Mouse (Mus musculus): ENCODE data around the gene Atp8a1. TPM values are rescaled to one million over a fixed set of nuclear protein-coding genes. Genes with fewer than 3 reads are reported as not detected.

Atp8a1 gene
- polyA plus RNA-seq, 1 experiment = 0.68 TPM

GRCm38 (mm10) chr5:67726810-67727209 is 120.4 kb downstream of the Atp8a1 start:
- Histone ChIP-seq H3K4me3 (replicated peaks) (no peak overlapping the region), H3K36me3 (ENCODE audit: control insufficient read depth) (peaks cover 97% of the 10 kb centered on the region), H3K27me3 (ENCODE audit: control insufficient read depth) (no peaks in the 10 kb centered on the region), H3K4me1 (ENCODE audit: control insufficient read depth) (no peaks in the 10 kb centered on the region), H3K9me3 (ENCODE audit: control insufficient read depth, low read length) (no peaks in the 10 kb centered on the region)
- TF ChIP-seq GATA1 (IDR thresholded peaks at IDR 0.05; ENCODE audit: low read length) (no peak), TAL1 (IDR thresholded peaks at IDR 0.05; ENCODE audit: low read length) (no peak)

- H3K27me3 ChIP-seq (ENCODE audit: control insufficient read depth) = no peaks in the 10 kb centered on the region
- H3K4me3 ChIP-seq (replicated peaks) = no peak overlapping the region
- TF ChIP-seq GATA1 (IDR thresholded peaks at IDR 0.05; ENCODE audit: low read length) (no peak), TAL1 (IDR thresholded peaks at IDR 0.05; ENCODE audit: low read length) (no peak)
- H3K9me3 ChIP-seq (ENCODE audit: control insufficient read depth, low read length) = no peaks in the 10 kb centered on the region
- H3K4me1 ChIP-seq (ENCODE audit: control insufficient read depth) = no peaks in the 10 kb centered on the region
- peaks cover 96% of the 10 kb centered on the region for H3K36me3 ChIP-seq (ENCODE audit: control insufficient read depth)
Measured at GRCm38 (mm10) chr5:67701641-67702040, 145.6 kb downstream of the Atp8a1 start.

DNA sequence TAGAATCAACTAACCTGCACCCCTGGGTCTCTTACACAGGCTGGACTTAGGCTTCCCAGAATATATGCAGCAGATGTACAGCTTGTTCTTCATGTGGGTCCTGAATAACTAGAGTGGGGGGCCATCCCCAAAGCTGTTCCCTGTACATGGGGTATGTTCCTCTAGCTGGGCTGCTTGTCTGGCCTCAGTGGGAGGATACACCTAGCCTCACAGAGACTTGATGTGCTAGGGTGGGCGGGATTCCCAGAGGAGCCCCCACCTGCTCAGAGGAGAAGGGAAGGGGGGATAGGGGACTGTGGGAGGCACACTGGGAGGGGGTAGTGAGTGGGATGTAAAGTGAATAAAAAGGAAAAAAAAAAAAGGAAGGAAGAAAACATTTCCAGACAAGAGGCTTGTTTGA is 147.8 kb downstream of the Atp8a1 start:
- TF ChIP-seq GATA1 (IDR thresholded peaks at IDR 0.05; ENCODE audit: low read length) (no peak), TAL1 (IDR thresholded peaks at IDR 0.05; ENCODE audit: low read length) (no peak)
- Histone ChIP-seq H3K9me3 (ENCODE audit: control insufficient read depth, low read length) (no peaks in the 10 kb centered on the region), H3K4me1 (ENCODE audit: control insufficient read depth) (no peaks in the 10 kb centered on the region), H3K27me3 (ENCODE audit: control insufficient read depth) (no peaks in the 10 kb centered on the region), H3K4me3 (replicated peaks) (no peak overlapping the region), H3K36me3 (ENCODE audit: control insufficient read depth) (peaks cover 98% of the 10 kb centered on the region)

GRCm38 (mm10) chr5:67698176-67698575 is 149.1 kb downstream of the Atp8a1 start:
- no peak for TF ChIP-seq GATA1 (IDR thresholded peaks at IDR 0.05; ENCODE audit: low read length)
- TF ChIP-seq TAL1 (IDR thresholded peaks at IDR 0.05; ENCODE audit: low read length) = no peak
- peaks cover 96% of the 10 kb centered on the region for H3K36me3 ChIP-seq (ENCODE audit: control insufficient read depth)
- H3K4me3 ChIP-seq (replicated peaks) = no peak overlapping the region
- no peaks in the 10 kb centered on the region for H3K9me3 ChIP-seq (ENCODE audit: control insufficient read depth, low read length)
- no peaks in the 10 kb centered on the region for H3K4me1 ChIP-seq (ENCODE audit: control insufficient read depth)
- no peaks in the 10 kb centered on the region for H3K27me3 ChIP-seq (ENCODE audit: control insufficient read depth)

DNA sequence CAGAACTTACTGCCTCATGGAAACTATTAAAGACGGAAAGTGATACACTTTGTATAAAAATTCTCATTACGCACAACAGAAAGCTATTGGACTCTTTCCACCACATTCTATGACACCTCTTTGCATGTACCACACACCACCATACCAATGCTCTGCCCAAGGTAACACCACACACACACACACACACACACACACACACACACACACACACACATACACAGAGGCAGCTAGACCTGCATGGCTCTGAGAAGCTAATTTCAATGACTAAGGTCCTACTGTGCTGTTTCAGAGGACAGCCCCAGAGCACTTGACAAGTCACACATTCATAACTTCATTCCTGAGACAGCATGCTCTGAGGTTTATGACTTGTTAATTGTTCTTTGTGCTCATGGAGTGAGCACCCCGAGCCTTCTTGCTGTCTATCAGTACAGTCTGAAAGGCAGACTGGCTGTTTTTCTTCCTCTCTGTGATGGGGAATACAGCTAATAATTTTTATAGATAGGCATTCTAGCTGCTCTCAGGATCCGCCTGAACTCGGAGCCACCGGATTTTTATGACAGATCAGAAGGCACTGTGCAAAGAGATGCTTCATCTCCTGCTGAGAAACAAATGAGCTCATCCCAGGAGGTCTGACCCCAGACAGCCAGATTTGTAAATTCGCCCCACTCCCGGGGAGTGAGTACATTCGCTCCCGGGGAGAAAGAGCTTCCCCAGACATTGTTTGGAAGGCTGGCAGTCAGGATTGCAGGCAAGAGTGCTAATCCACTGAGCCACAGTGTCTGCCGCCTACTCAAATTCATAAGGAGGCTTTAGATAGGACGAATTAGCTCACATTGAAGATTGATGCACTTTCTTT is 150.3 kb downstream of the Atp8a1 start:
- Histone ChIP-seq H3K36me3 (ENCODE audit: control insufficient read depth) (peaks cover 97% of the 10 kb centered on the region), H3K27me3 (ENCODE audit: control insufficient read depth) (no peaks in the 10 kb centered on the region), H3K4me1 (ENCODE audit: control insufficient read depth) (no peaks in the 10 kb centered on the region), H3K4me3 (replicated peaks) (no peak overlapping the region), H3K9me3 (ENCODE audit: control insufficient read depth, low read length) (no peaks in the 10 kb centered on the region)
- no peak for TF ChIP-seq GATA1 (IDR thresholded peaks at IDR 0.05; ENCODE audit: low read length)
- TF ChIP-seq TAL1 (IDR thresholded peaks at IDR 0.05; ENCODE audit: low read length) = no peak

- Histone ChIP-seq H3K9me3 (ENCODE audit: control insufficient read depth, low read length) (no peaks in the 10 kb centered on the region), H3K27me3 (ENCODE audit: control insufficient read depth) (no peaks in the 10 kb centered on the region), H3K4me3 (replicated peaks) (no peak overlapping the region), H3K36me3 (ENCODE audit: control insufficient read depth) (peaks cover 93% of the 10 kb centered on the region), H3K4me1 (ENCODE audit: control insufficient read depth) (no peaks in the 10 kb centered on the region)
- no peak for TF ChIP-seq GATA1 (IDR thresholded peaks at IDR 0.05; ENCODE audit: low read length)
- no peak for TF ChIP-seq TAL1 (IDR thresholded peaks at IDR 0.05; ENCODE audit: low read length)
Measured at GRCm38 (mm10) chr5:67695055-67695710, 152.1 kb downstream of the Atp8a1 start.

- TF ChIP-seq GATA1 (IDR thresholded peaks at IDR 0.05; ENCODE audit: low read length) = no peak
- TF ChIP-seq TAL1 (IDR thresholded peaks at IDR 0.05; ENCODE audit: low read length) = no peak
- no peak overlapping the region for H3K4me3 ChIP-seq (replicated peaks)
- no peaks in the 10 kb centered on the region for H3K27me3 ChIP-seq (ENCODE audit: control insufficient read depth)
- no peaks in the 10 kb centered on the region for H3K4me1 ChIP-seq (ENCODE audit: control insufficient read depth)
- no peaks in the 10 kb centered on the region for H3K9me3 ChIP-seq (ENCODE audit: control insufficient read depth, low read length)
- H3K36me3 ChIP-seq (ENCODE audit: control insufficient read depth) = peaks cover 92% of the 10 kb centered on the region
Measured at GRCm38 (mm10) chr5:67690336-67690735, 156.9 kb downstream of the Atp8a1 start.

DNA sequence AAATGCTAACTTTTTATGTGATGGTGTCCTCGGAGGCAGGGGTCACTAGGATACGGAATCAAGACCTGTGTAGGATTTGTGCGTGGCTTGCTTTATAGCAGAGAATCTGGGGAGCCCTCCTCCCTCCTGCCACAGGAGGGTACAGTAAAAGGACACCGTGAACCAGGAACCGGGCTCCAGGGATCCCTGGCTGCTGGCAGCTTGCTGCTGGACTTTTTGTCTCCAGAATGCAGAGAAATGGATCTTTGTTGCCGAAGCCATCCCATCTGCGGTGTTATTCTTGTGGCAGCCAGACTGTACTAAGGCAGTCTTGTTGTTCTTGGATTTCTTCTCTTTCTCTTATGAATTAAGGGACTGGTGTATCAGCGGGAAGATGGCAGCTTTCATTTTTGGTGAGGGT is 159.2 kb downstream of the Atp8a1 start:
- Histone ChIP-seq H3K4me3 (replicated peaks) (no peak overlapping the region), H3K9me3 (ENCODE audit: control insufficient read depth, low read length) (no peaks in the 10 kb centered on the region), H3K27me3 (ENCODE audit: control insufficient read depth) (no peaks in the 10 kb centered on the region), H3K36me3 (ENCODE audit: control insufficient read depth) (peaks cover 92% of the 10 kb centered on the region), H3K4me1 (ENCODE audit: control insufficient read depth) (no peaks in the 10 kb centered on the region)
- TF ChIP-seq TAL1 (IDR thresholded peaks at IDR 0.05; ENCODE audit: low read length) (no peak), GATA1 (IDR thresholded peaks at IDR 0.05; ENCODE audit: low read length) (no peak)

DNA sequence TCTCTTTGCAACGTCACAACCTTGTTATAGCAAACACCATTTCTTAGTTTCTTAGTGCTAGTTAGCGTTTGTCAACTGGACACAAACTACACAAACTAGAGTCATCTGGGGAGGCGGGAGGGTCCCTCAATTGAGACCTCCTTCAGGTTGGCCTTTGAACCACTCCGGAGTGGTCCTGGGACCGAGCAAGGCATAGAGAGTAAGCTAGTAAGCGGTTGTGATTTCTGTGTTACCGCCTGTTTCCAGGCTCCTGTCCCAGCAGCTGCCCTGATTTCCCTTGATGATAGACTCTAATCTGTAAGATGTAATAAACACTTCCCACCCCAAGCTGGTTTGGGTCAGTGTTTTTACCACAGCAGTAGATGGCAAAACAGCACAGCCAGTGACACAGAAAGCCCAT is 161.3 kb downstream of the Atp8a1 start:
- H3K4me3 ChIP-seq (replicated peaks) = no peak overlapping the region
- H3K36me3 ChIP-seq (ENCODE audit: control insufficient read depth) = peaks cover 92% of the 10 kb centered on the region
- H3K4me1 ChIP-seq (ENCODE audit: control insufficient read depth) = no peaks in the 10 kb centered on the region
- H3K9me3 ChIP-seq (ENCODE audit: control insufficient read depth, low read length) = no peaks in the 10 kb centered on the region
- TF ChIP-seq TAL1 (IDR thresholded peaks at IDR 0.05; ENCODE audit: low read length) = no peak
- TF ChIP-seq GATA1 (IDR thresholded peaks at IDR 0.05; ENCODE audit: low read length) = no peak
- no peaks in the 10 kb centered on the region for H3K27me3 ChIP-seq (ENCODE audit: control insufficient read depth)

Data from erythroblast, embryonic 14.5 days (primary cell).